Mouse (Mus musculus) E14TG2a.4 (cell line): ENCODE measurements around the gene Atp10a.

ENCODE experiments used
- CTCF ChIP-seq: conservative IDR thresholded peaks from 2 replicates; pipeline ENCODE4 v1.5.1; 2014; ENCODE audit warnings: low read length
- NANOG ChIP-seq: IDR thresholded peaks from 2 replicates; pipeline ENCODE4 v1.6.1; 2014; ENCODE audit warnings: borderline replicate concordance, low read length, mixed read lengths
- POU5F1 ChIP-seq: IDR thresholded peaks from 2 replicates; pipeline ENCODE4 v1.6.1; 2014; ENCODE audit warnings: low read length, borderline replicate concordance

DNA sequence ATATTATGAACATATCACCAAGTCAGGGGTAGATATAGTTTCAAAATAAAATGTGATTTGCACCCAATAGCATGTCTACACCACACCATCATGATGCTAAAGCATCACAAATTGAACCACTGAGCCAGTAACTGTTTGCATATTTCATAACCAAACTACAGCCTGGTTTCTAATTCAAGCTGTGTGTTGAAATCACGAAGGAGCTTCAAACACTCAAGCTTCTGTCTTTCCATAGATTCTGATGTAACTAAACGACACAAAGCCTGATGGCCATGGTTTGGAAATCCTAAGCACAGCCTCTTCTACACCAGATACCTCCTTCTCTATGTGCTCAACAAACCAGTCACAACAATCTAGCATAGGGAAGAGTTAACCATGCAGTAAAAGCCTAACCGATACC, 207.2 kb downstream of the Atp10a start:
- no peak for TF ChIP-seq CTCF
- no peak for TF ChIP-seq NANOG
- no peak for TF ChIP-seq POU5F1
